Mouse (Mus musculus) ovary, postnatal 10 days (tissue): ENCODE results near the gene Wdr45b.
"Not testable (repeated sequence)": the region's sequence is repeated elsewhere in the genome, so short reads cannot be mapped to it uniquely, and the experiment has no call there.

Source experiments
- DNase-seq: peaks from one replicate; pipeline ENCODE4 v3.0.0; 2022; ENCODE audit warnings: low spot score

The Wdr45b gene

DNA sequence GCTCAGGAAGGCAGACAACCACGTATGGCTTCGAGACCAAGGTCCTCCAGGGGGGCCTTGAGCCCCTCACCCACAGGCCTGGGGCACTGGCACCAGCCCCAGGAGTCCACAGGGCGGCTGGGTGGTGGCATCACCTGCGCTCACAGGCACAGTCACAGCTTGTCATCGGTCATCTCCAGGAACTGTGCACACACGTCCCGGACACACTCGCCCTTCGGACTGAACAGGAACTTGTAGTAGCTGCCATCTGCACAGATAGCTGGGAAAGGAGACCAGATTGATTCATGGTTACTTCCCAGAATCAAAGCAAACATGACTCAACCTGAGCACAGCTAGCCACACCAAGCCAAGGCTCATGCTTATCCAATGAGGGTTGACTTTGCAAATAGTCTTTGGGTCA, 26.0 kb downstream of the Wdr45b start:
- no peak for DNase-seq

DNA sequence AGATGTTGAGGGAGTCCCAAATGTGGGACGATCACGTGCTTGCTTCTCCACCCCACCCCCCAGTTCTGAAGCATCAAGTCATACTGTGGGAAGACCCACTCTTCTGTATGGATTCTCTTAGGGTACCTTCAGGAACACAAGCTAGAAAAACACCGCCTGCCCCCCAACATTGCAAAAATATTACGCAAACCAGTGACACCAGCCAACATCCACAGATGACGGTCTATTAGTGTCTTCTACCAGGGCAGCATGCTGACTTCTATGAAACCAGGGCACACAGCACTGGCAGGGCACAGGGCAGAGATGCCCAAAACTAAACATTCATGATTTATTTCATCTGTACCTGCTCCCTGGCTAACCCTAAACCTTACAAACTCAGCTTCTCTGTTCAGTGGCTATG, 27.6 kb downstream of the Wdr45b start:
- DNase-seq: no peak

- no peak for DNase-seq
These were observed 28.2 kb downstream of the Wdr45b start for GRCm38 (mm10) chr11:121326034-121326433.

DNA sequence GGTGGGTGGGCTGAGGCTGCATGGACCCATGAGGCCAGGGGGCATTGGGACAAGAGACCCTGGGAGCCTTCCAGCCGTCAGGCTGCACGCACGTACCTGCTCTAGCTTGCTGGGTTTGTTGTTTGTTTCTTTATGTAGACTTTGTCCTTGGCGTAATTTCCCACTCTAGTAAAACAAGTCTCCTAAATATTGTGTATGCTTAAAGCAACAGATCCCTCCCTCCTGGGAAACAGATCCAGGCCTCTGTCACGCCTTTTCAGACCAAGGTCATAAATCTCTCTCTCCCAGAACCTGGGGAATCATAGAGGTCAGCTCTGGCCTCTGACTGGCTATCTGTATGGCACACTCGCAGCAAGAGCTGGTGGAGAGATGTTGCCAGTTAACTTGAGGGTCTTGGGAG, 46.5 kb downstream of the Wdr45b start:
- DNase-seq: not testable (repeated sequence)

DNA sequence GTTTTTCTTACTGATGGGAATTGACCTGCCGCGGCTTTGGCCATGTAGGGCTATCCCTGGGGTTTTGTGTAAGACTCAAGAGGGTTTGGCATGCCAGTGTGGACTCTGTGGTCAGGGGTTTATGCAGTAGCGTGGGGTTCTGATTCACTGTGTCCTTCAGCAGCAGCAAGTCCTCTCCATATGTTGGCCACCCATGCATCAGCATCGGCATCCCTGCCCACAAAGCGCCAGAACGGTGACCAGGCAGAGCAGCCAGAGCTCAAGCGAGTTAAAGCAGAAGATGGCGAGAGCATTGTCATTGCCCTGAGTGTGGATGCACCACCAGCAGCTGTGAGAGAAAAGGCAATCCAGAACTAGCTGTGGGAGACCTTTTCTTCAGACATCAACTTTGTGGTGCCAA, 47.6 kb downstream of the Wdr45b start:
- DNase-seq: no peak

GRCm38 (mm10) chr11:121305371-121305770, 48.9 kb downstream of the Wdr45b start:
- DNase-seq: no peak

DNA sequence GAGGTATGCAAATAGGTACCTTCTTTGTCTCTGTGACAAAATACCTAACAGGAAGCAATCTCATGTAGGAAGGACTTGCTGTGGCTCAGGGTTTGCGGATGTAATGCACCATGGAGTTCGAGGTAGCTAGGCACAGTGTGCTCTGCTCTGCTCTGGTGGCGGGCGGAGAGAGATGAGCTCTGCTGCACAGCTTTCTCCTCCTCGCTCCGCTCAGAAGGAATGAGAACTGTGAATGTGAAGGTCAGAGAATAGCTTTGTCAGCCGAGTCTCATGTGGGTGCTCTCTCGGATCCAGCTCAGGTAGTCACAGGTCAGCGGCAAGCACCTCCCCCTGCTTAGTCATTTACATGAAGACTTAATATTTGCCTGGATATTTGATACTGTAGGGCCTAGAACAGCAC, 54.0 kb downstream of the Wdr45b start:
- DNase-seq: no peak

- DNase-seq: no peak
These were observed 55.8 kb downstream of the Wdr45b start for GRCm38 (mm10) chr11:121298493-121298892.

- DNase-seq: no peak
These were observed 59.5 kb downstream of the Wdr45b start for GRCm38 (mm10) chr11:121294771-121295170.

DNA sequence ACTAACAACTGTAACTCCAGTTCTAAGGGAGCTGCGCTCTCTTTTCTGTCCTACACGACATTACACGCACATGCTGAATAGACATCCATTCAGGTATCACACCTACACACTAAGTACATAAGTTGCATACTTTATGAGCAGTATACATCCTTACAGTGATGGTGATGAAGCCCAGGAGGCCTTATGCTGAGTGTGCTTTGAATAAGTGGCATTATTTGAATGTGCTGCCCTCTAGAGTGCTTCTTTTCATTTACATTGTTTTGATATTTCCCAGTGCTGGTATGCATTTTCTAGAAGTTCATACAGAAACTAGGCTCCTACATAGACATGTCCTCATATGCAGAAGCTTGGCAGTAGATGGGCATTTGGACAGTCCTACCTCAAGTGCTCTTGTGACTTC, 64.4 kb downstream of the Wdr45b start:
- DNase-seq: no peak

- no peak for DNase-seq
These were observed 71.3 kb downstream of the Wdr45b start for GRCm38 (mm10) chr11:121282911-121283310.

GRCm38 (mm10) chr11:121278011-121278410, 76.2 kb downstream of the Wdr45b start:
- no peak for DNase-seq

GRCm38 (mm10) chr11:121277516-121277915, 76.7 kb downstream of the Wdr45b start:
- no peak for DNase-seq
